ENCODE assay signal across 7 mouse cellular contexts in genomic region chr1:127676516-127677099, GRCm38 (mm10). TPM values are rescaled to one million over a fixed set of nuclear protein-coding genes. Genes with fewer than 3 reads are reported as not detected.
DNase-seq lines count a peak whose midpoint lies in the region; ATAC-seq and TF ChIP-seq lines count a peak whose summit lies in the region.

No protein-coding gene starts in this region.

- no peak for TF ChIP-seq POLR2A in limb, embryonic 14.5 days (IDR thresholded peaks at IDR 0.05; ENCODE audit: borderline replicate concordance, extremely low read depth, insufficient read depth, insufficient read length)

- H3K9ac ChIP-seq in lung, embryonic 15.5 days = no peak overlapping the region
- no peak overlapping the region for H3K9ac ChIP-seq in embryonic facial prominence, embryonic 14.5 days (ENCODE audit: low read depth, low read length)
- no peak overlapping the region for H3K9ac ChIP-seq in limb, embryonic 14.5 days (ENCODE audit: low read depth, low read length, severe bottlenecking)
- no peak overlapping the region for H3K9ac ChIP-seq in stomach, embryonic 15.5 days

- peak overlapping the region; percentile 52 for H3K4me3 ChIP-seq in lung, embryonic 15.5 days
- H3K4me3 ChIP-seq in embryonic facial prominence, embryonic 14.5 days (ENCODE audit: low read depth, low read length) = peak overlapping the region; percentile 58
- peak overlapping the region; percentile 52 for H3K4me3 ChIP-seq in limb, embryonic 14.5 days (replicated peaks; ENCODE audit: low read length)
- H3K4me3 ChIP-seq in stomach, embryonic 15.5 days (replicated peaks) = peak overlapping the region; percentile 52

- peaks cover 19% of the 10 kb centered on the region for H3K4me1 ChIP-seq in lung, embryonic 15.5 days
- H3K4me1 ChIP-seq in embryonic facial prominence, embryonic 14.5 days (ENCODE audit: control insufficient read depth, insufficient read depth, low read length) = peaks cover 6% of the 10 kb centered on the region; the same call in 1 of the 2 replicates
- H3K4me1 ChIP-seq in limb, embryonic 14.5 days (ENCODE audit: control insufficient read depth, insufficient read depth, low read length) = peaks cover 5% of the 10 kb centered on the region
- peaks cover 10% of the 10 kb centered on the region; the same call in 1 of the 2 replicates for H3K4me1 ChIP-seq in stomach, embryonic 15.5 days

- ATAC-seq in lung, embryonic 15.5 days (ENCODE audit: borderline replicate concordance, extremely low read depth, low FRiP score, low TSS enrichment) = no peak
- ATAC-seq in embryonic facial prominence, embryonic 14.5 days (ENCODE audit: low read depth) = no peak
- ATAC-seq in limb, embryonic 14.5 days (ENCODE audit: low FRiP score, low read depth) = no peak
- no peak for ATAC-seq in stomach, embryonic 15.5 days (ENCODE audit: insufficient read depth, low FRiP score, low read depth)

- H3K27ac ChIP-seq in lung, embryonic 15.5 days = no peak overlapping the region
- no peak overlapping the region for H3K27ac ChIP-seq in embryonic facial prominence, embryonic 14.5 days (replicated peaks; ENCODE audit: low read depth, low read length)
- no peak overlapping the region for H3K27ac ChIP-seq in limb, embryonic 14.5 days (replicated peaks; ENCODE audit: low read depth, low read length)
- no peak overlapping the region for H3K27ac ChIP-seq in stomach, embryonic 15.5 days

- H3K4me2 ChIP-seq in lung, embryonic 15.5 days = peak overlapping the region; percentile 99
- peak overlapping the region; percentile 98 for H3K4me2 ChIP-seq in embryonic facial prominence, embryonic 14.5 days (ENCODE audit: low read depth, low read length)
- peak overlapping the region; percentile 98 for H3K4me2 ChIP-seq in limb, embryonic 14.5 days (replicated peaks; ENCODE audit: low read depth, low read length, severe bottlenecking)
- peak overlapping the region; percentile 99 for H3K4me2 ChIP-seq in stomach, embryonic 15.5 days

- H3K9me3 ChIP-seq in lung, embryonic 15.5 days = no peaks in the 10 kb centered on the region
- H3K9me3 ChIP-seq in embryonic facial prominence, embryonic 14.5 days (ENCODE audit: control insufficient read depth, low read length) = no peaks in the 10 kb centered on the region
- H3K9me3 ChIP-seq in limb, embryonic 14.5 days (ENCODE audit: control insufficient read depth, low read length) = 0 out of 2 replicates have a peak, but pooled peaks cover 3% of the 10 kb centered on the region
- H3K9me3 ChIP-seq in stomach, embryonic 15.5 days = no peaks in the 10 kb centered on the region

- no peaks in the 10 kb centered on the region for H3K36me3 ChIP-seq in lung, embryonic 15.5 days
- no peaks in the 10 kb centered on the region for H3K36me3 ChIP-seq in embryonic facial prominence, embryonic 14.5 days (ENCODE audit: control insufficient read depth, insufficient read depth, low read length)
- H3K36me3 ChIP-seq in limb, embryonic 14.5 days (ENCODE audit: control insufficient read depth, insufficient read depth, low read length) = no peaks in the 10 kb centered on the region
- no peaks in the 10 kb centered on the region for H3K36me3 ChIP-seq in stomach, embryonic 15.5 days

- intact Hi-C loops in left cerebral cortex, postnatal 4 days (cut with DNase I) = loop anchor here (5.0 kb wide), 1 partner anchor 174 kb away; no protein-coding TSS in a partner anchor

- peaks cover 62% of the 10 kb centered on the region for H3K27me3 ChIP-seq in lung, embryonic 15.5 days
- H3K27me3 ChIP-seq in embryonic facial prominence, embryonic 14.5 days (replicated peaks; ENCODE audit: control insufficient read depth, insufficient read depth, low read length) = peaks cover 70% of the 10 kb centered on the region
- peaks cover 57% of the 10 kb centered on the region for H3K27me3 ChIP-seq in limb, embryonic 14.5 days (ENCODE audit: control insufficient read depth, insufficient read depth, low read length)
- H3K27me3 ChIP-seq in stomach, embryonic 15.5 days (replicated peaks) = peaks cover 54% of the 10 kb centered on the region

- 7% methylated on average over 25 of the region's 25 CpGs for WGBS in lung, embryonic 15.5 days
- WGBS in embryonic facial prominence, embryonic 14.5 days = 3% methylated on average over 25 of the region's 25 CpGs
- WGBS in limb, embryonic 14.5 days = 6% methylated on average over 25 of the region's 25 CpGs
- WGBS in stomach, embryonic 15.5 days = 7% methylated on average over 25 of the region's 25 CpGs

- DNase-seq in lung, postnatal 10 days = no peak
- DNase-seq in embryonic facial prominence, embryonic 14.5 days (ENCODE audit: low spot score) = no peak
- DNase-seq in limb, embryonic 14.5 days (ENCODE audit: low spot score) = no peak
- DNase-seq in adrenal gland, postnatal 10 days = no peak
- DNase-seq in left cerebral cortex, postnatal 4 days = no peak

RNA-seq across cellular contexts. Expression of gene Tmem163, which starts 2.7 kb away (rescaled TPM):
- polyA plus RNA-seq in lung, embryonic 15.5 days (2015; fragmentation: Nextera tagmentation; extraction: Ambion mirVana) = 2.7 and 5.2 TPM in 2 replicates
- 2.1 and 4.7 TPM in 2 replicates for polyA plus RNA-seq in embryonic facial prominence, embryonic 14.5 days (2014; fragmentation: Nextera tagmentation; extraction: Ambion mirVana)
- polyA plus RNA-seq in limb, embryonic 14.5 days (2012; rRNA removed) = 2.6 and 4.7 TPM in 2 replicates
- 1.7 and 2.5 TPM in 2 replicates for polyA plus RNA-seq in limb, embryonic 14.5 days (2014; fragmentation: Nextera tagmentation; extraction: Ambion mirVana)
- polyA plus RNA-seq in stomach, embryonic 15.5 days (2015; fragmentation: Nextera tagmentation; extraction: Ambion mirVana) = 0.63 and 0.99 TPM in 2 replicates
- under 1 TPM; 0.30 to 0.39 TPM for total RNA-seq in adrenal gland, postnatal 10 days (2021)
- total RNA-seq in left cerebral cortex, postnatal 4 days (2021) = 10 to 100 TPM; 23.8 to 32.5 TPM

RNA-seq across cellular contexts. Expression of gene Acmsd, which starts 52.6 kb away (rescaled TPM):
- polyA plus RNA-seq in lung, embryonic 15.5 days (2015; fragmentation: Nextera tagmentation; extraction: Ambion mirVana) = 0.16 and 0.25 TPM in 2 replicates
- polyA plus RNA-seq in embryonic facial prominence, embryonic 14.5 days (2014; fragmentation: Nextera tagmentation; extraction: Ambion mirVana) = 0.10 and 0.22 TPM in 2 replicates
- 0.03 TPM in 1 of 2 replicates, not detected in the other for polyA plus RNA-seq in limb, embryonic 14.5 days (2012; rRNA removed)
- polyA plus RNA-seq in limb, embryonic 14.5 days (2014; fragmentation: Nextera tagmentation; extraction: Ambion mirVana) = 0.11 and 0.12 TPM in 2 replicates
- polyA plus RNA-seq in stomach, embryonic 15.5 days (2015; fragmentation: Nextera tagmentation; extraction: Ambion mirVana) = 0.44 and 0.69 TPM in 2 replicates
- under 1 TPM; 0.15 to 0.45 TPM for total RNA-seq in adrenal gland, postnatal 10 days (2021)
- not detected for total RNA-seq in left cerebral cortex, postnatal 4 days (2021)
